Comparison of ENCODE assay signal across 29 mouse cellular contexts in the genomic region with DNA sequence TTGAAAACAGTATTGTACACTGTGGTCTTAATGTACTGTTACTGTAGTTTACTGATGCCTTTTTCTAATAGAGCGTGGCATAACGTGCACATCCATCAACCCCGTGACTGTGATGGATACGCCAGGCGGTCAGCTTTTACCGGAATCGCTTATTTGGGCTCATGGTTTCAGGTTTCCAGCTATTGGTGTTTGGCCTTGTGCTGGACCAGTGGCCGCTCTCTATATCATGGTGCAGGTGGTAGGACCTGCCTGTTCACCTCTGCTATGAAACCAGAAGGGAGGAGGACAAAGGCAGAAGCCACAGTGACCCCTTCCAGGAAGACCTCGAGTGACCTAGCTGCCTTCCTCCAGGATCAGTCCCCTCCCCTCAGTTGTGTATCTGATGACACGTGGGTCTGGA.
DNase-seq lines count a peak whose midpoint lies in the region; ATAC-seq lines count a peak whose summit lies in the region.
"Had no signal": no experiment of that assay in that cellular context is flagged by ENCODE, and none has a peak within 500 bp of the region (broad histone marks: within the 10 kb centered on the region; RNA-seq: fewer than 3 reads in every experiment).

No protein-coding gene starts in this region.

- H3K9ac ChIP-seq in kidney, embryonic 16.5 days (replicated peaks; ENCODE audit: low read length) = no peak overlapping the region
- no peak overlapping the region for H3K9ac ChIP-seq in neural tube, embryonic 13.5 days
- H3K9ac ChIP-seq in neural tube, embryonic 15.5 days (replicated peaks) = no peak overlapping the region
- no peak overlapping the region for H3K9ac ChIP-seq in liver, embryonic 12.5 days
- H3K9ac ChIP-seq: embryonic facial prominence, embryonic 13.5 days; forebrain, embryonic 12.5 days; forebrain, embryonic 15.5 days; heart, embryonic 12.5 days; heart, embryonic 15.5 days; hindbrain, embryonic 13.5 days had no signal

- H3K36me3 ChIP-seq in kidney, embryonic 16.5 days (ENCODE audit: insufficient read depth, low read length) = no peaks in the 10 kb centered on the region
- H3K36me3 ChIP-seq in neural tube, embryonic 13.5 days = no peaks in the 10 kb centered on the region
- H3K36me3 ChIP-seq in neural tube, embryonic 15.5 days = no peaks in the 10 kb centered on the region
- H3K36me3 ChIP-seq in liver, embryonic 12.5 days = no peaks in the 10 kb centered on the region
- H3K36me3 ChIP-seq: embryonic facial prominence, embryonic 13.5 days; forebrain, embryonic 12.5 days; forebrain, embryonic 15.5 days; G1E; heart, embryonic 12.5 days; heart, embryonic 15.5 days; hindbrain, embryonic 10.5 days; hindbrain, embryonic 13.5 days had no signal

- H3K27ac ChIP-seq in kidney, embryonic 16.5 days (ENCODE audit: low read length) = no peak overlapping the region
- H3K27ac ChIP-seq in neural tube, embryonic 13.5 days (replicated peaks) = peak overlapping the region; percentile 54
- H3K27ac ChIP-seq in neural tube, embryonic 15.5 days (replicated peaks) = no peak overlapping the region
- H3K27ac ChIP-seq in liver, embryonic 12.5 days = no peak overlapping the region
- H3K27ac ChIP-seq: embryonic facial prominence, embryonic 13.5 days; forebrain, embryonic 12.5 days; forebrain, embryonic 15.5 days; heart, embryonic 15.5 days; hindbrain, embryonic 10.5 days; hindbrain, embryonic 13.5 days had no signal

- H3K4me3 ChIP-seq in kidney, embryonic 16.5 days (ENCODE audit: low read length) = no peak overlapping the region
- no peak overlapping the region for H3K4me3 ChIP-seq in neural tube, embryonic 13.5 days
- H3K4me3 ChIP-seq in neural tube, embryonic 15.5 days (replicated peaks) = no peak overlapping the region
- H3K4me3 ChIP-seq in liver, embryonic 12.5 days = no peak overlapping the region
- H3K4me3 ChIP-seq: embryonic facial prominence, embryonic 13.5 days; erythroblast, embryonic 14.5 days; forebrain, embryonic 12.5 days; forebrain, embryonic 15.5 days; heart, embryonic 12.5 days; heart, embryonic 15.5 days; hindbrain, embryonic 10.5 days; hindbrain, embryonic 13.5 days had no signal

- H3K9me3 ChIP-seq in kidney, embryonic 16.5 days (ENCODE audit: low read length) = no peaks in the 10 kb centered on the region
- no peaks in the 10 kb centered on the region for H3K9me3 ChIP-seq in neural tube, embryonic 13.5 days
- H3K9me3 ChIP-seq in neural tube, embryonic 15.5 days (replicated peaks) = no peaks in the 10 kb centered on the region
- H3K9me3 ChIP-seq in liver, embryonic 12.5 days (replicated peaks) = no peaks in the 10 kb centered on the region
- H3K9me3 ChIP-seq: embryonic facial prominence, embryonic 13.5 days; forebrain, embryonic 12.5 days; forebrain, embryonic 15.5 days; heart, embryonic 12.5 days; heart, embryonic 15.5 days; hindbrain, embryonic 10.5 days; hindbrain, embryonic 13.5 days had no signal

- WGBS in kidney, embryonic 16.5 days = 32% methylated on average over 10 of the region's 10 CpGs
- 64% methylated on average over 10 of the region's 10 CpGs for WGBS in neural tube, embryonic 13.5 days
- 73% methylated on average over 10 of the region's 10 CpGs for WGBS in neural tube, embryonic 15.5 days
- 78% methylated on average over 10 of the region's 10 CpGs for whole genome bisulfite sequencing in liver, embryonic 12.5 days (ENCODE audit: insufficient replicate concordance)

- peaks cover 63% of the 10 kb centered on the region for H3K4me1 ChIP-seq in kidney, embryonic 16.5 days (ENCODE audit: insufficient read depth, low read length)
- H3K4me1 ChIP-seq in neural tube, embryonic 13.5 days (replicated peaks) = peaks cover 58% of the 10 kb centered on the region
- peaks cover 35% of the 10 kb centered on the region for H3K4me1 ChIP-seq in neural tube, embryonic 15.5 days
- H3K4me1 ChIP-seq in liver, embryonic 12.5 days = peaks cover 25% of the 10 kb centered on the region

- peak; percentile 61 for ATAC-seq in kidney, embryonic 16.5 days (ENCODE audit: low FRiP score, low TSS enrichment)
- no peak for ATAC-seq in neural tube, embryonic 13.5 days (ENCODE audit: low read depth)
- ATAC-seq in neural tube, embryonic 15.5 days (ENCODE audit: low FRiP score) = no peak
- ATAC-seq in liver, embryonic 12.5 days = no peak
- ATAC-seq: forebrain, embryonic 15.5 days; hindbrain, embryonic 16.5 days; Patski had no signal

- H3K27me3 ChIP-seq in kidney, embryonic 16.5 days (ENCODE audit: insufficient read depth, low read length) = no peaks in the 10 kb centered on the region
- H3K27me3 ChIP-seq in neural tube, embryonic 13.5 days = no peaks in the 10 kb centered on the region
- H3K27me3 ChIP-seq in neural tube, embryonic 15.5 days (replicated peaks) = no peaks in the 10 kb centered on the region
- no peaks in the 10 kb centered on the region for H3K27me3 ChIP-seq in liver, embryonic 12.5 days (replicated peaks)
- H3K27me3 ChIP-seq: CH12.LX; embryonic facial prominence, embryonic 13.5 days; forebrain, embryonic 12.5 days; forebrain, embryonic 15.5 days; hindbrain, embryonic 13.5 days; Patski had no signal

- DNase-seq in embryo, embryonic 10 days (ENCODE audit: low spot score) = peak; percentile 35
- DNase-seq in embryo, embryonic 11 days = no peak
- no peak for DNase-seq in kidney, postnatal 10 days
- DNase-seq: adrenal gland, postnatal 25 days; B cell, adult 2 months; cerebellum, adult 11-12 months; cerebellum, adult 8-10 months; cerebellum, postnatal 10 days; cerebellum, postnatal 36 days; gastrocnemius, postnatal 25 days; heart, adult 18-20 months; heart, postnatal 10 days; heart, postnatal 36 days had no signal

- H3K4me2 ChIP-seq in kidney, embryonic 16.5 days (replicated peaks; ENCODE audit: low read depth, low read length) = no peak overlapping the region
- H3K4me2 ChIP-seq in neural tube, embryonic 13.5 days = no peak overlapping the region
- no peak overlapping the region for H3K4me2 ChIP-seq in neural tube, embryonic 15.5 days
- no peak overlapping the region for H3K4me2 ChIP-seq in liver, embryonic 12.5 days
- H3K4me2 ChIP-seq: embryonic facial prominence, embryonic 13.5 days; forebrain, embryonic 12.5 days; forebrain, embryonic 15.5 days; heart, embryonic 12.5 days; heart, embryonic 15.5 days; hindbrain, embryonic 13.5 days had no signal
